Mouse (Mus musculus) testis, postnatal 10 days (tissue): ENCODE measurements at regions not wholly inside any gene's neighbourhood (a gene's known extent, or its start where the extent isn't known, plus 50 kb on each side); places are given as distances from the start of the nearest gene placed in this dataset.

ENCODE experiments used
- DNase-seq: peaks from one replicate; pipeline ENCODE4 v3.0.0; 2021; ENCODE audit warnings: low spot score

DNA sequence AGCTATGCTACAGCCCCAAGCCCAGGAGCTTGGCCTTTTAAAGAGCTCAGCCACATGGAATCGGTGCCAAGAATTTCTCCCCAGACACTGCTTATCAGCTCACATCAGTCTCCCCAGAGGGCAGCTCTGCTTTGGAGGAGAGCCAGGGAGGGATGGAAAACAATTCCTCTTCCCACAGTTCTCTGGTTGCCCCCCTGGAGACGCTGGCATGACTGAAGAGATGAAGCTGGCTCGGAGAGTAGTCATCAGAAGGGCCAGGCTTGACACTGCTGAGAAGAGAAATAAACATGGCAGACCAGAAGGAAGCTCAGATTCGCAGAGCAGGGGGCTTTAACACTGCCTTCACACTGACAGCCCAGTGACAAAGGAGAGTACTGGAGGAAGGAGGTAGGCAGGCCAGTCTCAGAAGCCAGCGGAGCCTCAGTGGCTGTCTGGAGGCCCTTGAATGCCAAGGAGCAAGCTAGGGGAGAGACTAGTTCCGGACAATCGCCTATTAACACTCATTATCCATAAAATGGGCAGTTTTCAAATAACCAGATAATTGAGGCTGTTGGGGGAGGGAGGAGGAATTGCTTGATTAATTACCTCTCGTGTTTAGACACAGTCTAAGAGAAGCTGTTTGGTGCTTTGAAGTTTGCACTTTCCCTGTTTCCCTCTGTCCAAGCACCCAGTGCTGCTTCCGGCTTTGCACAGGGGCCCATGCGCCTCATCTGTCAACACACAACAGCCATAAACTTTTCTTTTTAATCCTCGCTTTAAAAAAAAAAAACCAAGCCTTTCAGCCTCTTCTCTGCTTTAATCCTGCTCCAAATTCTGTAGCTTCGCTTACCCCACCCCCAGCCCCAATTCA, 148.3 kb downstream of the Ddx1 start:
- DNase-seq: no peak

DNA sequence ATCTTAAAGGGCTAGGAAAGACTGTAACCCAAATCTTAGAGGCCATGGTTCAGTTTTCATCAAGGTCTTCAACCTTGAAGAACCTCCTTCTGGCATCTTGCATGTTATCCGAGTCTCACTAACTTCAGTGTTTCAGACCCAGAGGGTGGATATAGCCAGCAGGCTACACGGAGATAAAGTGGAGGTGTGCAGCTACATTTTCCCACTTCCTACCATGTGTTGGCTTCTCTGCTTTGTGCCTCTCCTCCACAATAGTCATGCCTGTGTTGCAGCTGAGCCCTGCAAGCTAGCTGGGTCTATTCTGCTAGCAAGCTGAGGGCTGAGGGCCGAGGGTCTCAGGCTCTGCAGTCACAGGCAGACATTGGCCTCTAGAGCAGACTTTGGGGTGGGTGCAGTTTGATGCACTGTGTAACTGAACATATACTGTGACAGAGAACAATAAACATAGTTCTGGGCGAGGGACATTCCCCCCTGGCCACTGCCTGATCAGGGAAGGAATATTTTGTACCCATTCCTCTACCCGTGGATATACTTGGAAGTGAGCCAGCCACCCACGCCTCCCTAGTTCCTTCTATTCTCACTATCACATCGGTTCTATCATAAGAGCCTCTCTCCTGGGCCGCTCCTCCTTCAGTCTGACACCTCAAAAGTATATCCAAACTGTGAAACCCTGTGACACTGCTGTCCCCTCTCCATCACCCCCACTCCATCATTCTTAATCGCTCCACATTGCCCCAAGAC, 152.6 kb upstream of the Mycn start:
- no peak for DNase-seq

DNA sequence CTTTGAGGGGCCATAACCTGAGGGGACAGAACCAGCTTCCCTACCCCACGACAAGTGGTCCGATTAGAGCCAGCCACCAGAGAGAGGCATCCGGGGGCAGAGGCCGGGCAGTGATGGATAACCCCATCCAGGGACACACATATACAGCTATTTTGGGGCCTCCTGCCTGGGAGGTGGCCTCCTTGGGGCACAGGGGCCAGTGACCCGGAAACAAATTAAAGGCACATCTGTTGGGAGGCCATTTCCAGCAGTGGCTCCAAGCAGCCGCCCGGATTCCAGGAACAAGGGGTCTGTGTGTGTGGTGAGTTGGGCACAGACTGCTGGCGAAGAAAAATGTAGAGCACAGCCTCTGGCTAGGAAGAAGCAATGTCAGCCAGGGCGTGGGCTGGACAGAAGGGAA, 144.2 kb upstream of the Mycn start:
- DNase-seq: no peak

DNA sequence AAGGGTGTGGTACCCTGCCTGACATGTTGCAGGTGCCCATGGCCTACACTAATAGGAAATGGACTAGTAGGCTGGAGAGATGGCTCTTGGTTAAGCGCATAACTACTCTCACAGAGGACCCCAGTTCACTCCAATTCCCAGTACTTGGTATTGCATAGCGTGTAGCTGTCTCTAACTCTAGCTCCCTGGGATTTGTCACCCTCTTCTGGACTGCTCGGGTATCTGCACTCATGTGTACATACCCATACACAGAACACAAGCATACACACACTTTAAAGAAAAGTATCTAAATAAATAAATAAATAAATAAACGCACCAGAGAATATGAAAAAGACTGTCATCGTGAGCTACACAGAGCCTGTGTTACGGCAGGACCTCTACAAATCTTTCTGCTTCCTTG, 143.8 kb upstream of the Mycn start:
- DNase-seq: no peak

DNA sequence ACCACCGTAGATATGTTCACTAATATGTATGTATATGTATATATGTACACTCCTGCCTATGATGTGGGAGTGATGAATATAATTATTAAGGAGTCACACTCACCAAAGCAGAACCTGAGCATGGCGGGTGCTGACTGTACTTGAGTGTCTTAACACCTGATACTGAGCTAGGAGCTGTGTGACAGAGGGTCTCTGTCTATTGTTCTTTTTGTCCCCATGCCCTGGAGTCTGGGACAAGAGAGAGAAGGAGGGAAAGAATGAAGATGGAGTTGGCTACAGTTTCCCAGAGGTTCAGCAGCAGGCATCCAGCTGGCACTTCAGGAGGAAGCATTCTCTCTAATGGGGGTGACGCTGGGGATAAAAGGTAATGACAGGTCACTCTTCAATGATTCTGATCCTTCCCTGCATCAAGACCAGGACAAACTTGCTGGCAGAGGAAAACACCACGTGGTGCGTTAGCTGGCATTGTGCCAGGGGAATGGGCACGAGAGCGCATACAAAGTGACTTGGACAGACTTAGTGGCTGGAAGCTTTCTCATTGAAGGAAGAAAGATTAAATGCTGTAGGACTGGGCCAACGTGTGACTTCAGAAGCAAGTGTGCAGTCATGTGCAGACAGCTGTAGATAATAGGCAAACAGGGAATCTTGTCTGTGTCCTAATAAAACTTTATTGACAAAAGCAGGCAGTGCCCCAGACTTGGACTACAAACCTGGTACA, 141.8 kb upstream of the Mycn start:
- DNase-seq: peak; percentile 48

DNA sequence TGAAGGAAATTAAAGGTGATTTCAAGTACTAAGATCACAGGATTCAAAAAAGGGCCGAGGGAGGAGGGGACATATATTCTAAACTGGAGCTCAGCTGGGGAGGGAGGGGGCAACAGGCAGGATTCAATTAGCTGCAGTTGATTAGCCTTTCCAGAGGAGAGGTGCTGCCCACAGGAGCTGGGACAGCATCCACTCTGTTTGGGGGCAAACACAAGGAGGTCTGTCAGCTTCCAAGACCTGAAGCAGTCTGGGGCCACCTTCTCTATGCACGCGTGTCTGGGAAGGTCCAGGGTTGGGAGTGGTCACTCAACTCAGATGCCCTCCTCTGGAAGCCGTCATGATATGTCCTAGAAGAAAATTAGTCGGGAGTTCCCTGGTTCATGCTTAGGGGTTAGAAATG, 139.1 kb upstream of the Mycn start:
- DNase-seq: no peak

DNA sequence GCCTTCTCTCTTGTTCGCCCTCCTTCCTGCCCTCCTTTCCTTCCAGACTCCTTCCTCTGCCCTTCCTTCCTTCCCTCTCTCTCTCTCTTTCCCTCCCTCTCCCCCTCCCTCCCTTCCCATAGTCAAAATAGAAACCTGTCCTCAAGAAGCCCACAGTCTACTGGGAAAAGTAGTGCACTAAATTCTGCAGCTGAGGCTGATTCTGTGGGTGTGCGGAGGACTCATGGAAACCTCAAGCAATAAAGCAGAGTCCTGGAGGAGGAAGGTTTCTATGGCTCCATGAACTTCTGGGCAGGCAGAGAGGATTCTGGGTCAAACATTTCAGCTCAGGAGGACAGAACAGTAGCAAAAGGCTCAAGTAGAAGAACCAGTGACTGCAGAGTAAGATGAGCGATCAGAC, 138.1 kb upstream of the Mycn start:
- DNase-seq: no peak

DNA sequence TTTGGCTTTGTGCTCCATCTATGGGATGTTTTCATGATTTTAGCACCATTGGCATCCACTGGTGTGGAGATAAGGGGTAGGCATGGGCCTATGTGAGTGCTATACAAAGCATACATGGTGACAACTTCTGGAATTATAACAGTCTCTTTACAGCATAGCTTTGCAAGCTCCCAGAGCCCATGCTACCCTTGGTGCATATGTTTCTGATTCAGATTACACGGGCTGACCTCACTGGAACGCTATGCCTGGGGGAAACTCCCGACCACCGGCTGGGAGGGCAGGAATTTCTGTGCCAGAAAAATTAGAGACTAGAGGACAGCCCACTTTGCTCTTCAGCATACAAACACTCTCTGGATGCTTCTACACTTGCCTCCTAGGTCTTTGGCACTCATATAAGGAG, 136.0 kb upstream of the Mycn start:
- DNase-seq: no peak

DNA sequence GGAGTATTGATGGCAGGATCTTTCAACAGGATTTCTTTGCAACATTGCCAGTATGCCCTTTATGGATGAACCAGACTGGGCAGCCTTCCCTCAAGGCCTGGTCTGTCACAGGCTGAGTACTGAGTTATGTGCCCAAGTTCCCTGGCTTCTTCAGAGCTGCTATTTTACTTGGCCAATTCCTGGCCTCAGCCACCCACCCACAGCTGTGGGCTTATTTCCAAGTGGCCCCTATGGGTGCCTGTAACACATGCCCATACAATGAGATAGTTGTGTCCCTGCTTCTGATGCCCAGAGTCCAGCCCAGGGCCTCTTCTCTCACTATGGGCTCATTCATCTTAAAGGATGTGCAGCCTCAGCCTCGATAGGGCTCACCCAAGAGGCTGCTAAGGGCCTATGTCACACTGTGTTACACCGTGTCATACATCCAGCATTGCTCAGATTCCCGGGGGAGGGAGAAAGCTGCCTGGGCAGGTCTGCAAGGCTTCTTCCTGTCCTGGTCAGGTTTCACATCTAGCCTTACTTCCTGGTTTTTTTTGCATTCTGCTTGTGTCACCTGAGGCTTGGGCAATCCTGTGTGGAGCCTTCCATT, 135.1 kb upstream of the Mycn start:
- no peak for DNase-seq

DNA sequence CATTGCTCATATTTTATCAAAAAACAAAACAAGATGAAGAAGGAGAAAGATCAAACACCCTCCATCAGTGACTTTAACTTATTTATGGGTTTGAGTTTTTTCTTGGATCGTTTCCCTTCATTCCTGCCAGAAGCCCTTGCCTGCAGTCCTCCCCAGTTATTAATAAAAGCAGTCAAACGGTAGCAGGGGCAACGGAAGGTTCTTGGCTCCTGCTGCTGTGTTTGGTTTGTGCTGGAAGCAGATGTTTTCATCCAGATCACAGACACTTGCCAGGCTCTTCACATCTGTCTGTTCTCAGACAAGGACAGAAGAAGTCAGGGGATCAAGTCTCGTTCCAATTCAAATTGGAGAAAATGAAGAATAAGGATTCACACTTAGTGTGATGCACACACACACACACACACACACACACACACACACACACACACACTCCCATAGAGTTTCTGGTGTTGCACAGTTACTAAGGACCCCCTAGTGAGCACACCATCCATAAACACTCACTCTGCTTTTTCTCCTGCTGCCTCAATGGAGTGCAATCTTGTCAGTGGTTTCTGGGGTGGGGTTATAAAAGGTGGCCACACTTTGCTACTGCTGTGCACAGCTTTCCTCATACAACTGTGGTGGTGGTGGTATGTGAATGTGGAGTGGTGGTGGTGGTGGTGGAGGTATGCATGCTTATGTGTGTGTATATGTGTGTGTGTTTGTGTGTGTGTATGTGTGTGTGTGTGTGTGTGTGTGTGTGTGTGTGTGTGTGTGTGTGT, 131.6 kb upstream of the Mycn start:
- DNase-seq: no peak

DNA sequence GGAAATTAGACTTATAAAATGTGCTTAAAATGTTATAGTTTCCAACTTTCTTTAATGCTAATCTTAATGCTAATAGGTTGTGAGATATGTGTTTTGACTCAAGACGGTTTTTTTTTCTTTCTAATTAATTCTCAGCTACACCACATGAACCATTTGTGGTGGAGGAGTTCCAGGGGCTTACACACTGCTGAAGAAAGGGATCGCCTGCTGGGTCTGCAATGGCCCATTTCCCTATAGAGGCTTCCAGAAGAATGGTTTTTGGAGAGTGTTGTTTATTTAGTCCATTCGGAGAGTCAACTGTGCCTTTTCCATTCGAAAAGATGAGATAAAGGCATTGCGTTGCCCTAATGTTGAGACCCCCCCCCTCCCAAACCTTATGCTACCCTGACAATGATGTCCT, 125.6 kb upstream of the Mycn start:
- no peak for DNase-seq

DNA sequence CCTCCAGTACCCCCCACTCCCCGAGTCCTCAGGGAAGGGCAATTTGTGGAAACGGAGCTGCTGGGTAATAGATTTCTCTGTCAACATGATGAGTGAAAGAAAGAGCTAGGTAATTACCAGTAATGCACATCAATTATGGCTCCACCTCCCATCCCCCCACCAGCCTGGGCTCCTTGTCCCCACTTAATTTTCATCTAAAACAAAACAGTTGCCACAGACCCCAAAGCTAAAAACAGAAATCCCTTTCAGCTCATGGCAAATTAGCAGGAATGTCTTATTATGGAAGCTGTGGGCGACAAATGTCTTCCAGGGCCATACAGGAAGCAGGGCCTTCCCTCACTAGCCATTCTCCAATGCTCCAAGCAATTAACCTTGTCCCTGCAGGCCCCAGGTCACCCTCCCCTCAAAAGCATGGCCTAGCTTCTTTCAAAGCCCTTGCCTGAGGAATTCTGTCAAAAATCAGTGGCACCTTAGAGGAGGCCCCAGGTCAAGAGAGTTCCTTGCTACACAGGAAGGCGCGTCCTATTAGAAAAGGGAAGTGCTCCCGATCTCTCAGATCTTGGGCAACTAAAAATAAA, 125.0 kb upstream of the Mycn start:
- no peak for DNase-seq

DNA sequence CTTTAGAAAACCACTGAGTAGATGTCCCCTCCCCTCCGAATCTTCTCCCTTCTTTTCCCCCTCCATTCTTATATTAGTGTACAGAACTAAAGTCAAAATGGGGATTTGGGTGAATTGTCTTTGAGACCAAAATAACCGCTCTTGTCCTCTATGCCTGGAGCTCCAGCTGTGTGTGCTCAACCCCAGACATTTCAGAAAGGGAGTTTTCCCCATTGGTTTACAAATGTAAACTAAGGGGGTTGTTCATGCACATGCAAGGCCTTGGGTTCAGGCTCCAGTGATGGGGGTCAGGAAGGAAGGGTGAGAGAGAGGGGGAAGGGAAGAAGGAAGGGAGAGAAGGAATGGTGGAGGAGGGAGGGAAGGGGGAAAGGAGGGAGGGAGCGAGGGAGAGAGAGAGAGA, 117.8 kb upstream of the Mycn start:
- DNase-seq: no peak

DNA sequence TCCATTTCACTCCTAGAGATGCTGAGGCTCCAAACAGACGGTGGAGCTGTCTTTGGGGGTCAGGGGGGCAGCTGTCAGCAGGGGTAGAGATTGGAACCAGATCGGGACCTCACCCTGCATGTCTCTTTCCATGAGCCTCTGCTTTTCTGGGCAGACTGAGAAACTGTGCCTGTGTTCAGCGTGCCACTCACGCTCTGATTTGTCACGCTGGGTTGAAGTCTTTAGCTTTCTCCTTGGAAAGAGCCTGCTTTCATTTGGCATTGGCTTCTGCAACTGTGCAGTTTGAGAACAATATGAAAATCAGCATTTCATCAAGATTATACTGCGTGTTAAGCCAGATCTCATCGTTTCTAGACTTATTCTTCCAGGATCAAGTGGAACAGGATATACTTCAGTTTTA, 114.5 kb upstream of the Mycn start:
- DNase-seq: no peak

DNA sequence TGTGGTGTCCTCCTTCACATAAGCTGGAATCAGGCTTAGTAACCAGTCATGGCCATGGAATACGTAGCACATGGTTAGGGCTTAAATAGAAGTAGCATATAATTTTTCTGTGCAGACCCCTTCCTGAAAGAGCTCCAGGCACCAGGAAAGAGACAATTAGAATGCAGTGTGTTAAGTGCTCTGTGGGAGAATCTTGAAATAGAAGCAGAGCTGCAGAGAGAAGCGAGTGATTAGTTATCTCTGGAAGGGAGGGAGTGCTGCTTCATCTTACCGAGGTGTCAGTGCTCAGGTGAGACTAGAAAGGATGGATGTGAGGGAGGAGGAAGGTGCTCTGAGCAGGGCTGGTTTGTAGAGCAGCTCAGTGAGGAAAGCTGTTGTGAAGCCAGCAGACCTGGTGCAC, 112.9 kb upstream of the Mycn start:
- DNase-seq: no peak

DNA sequence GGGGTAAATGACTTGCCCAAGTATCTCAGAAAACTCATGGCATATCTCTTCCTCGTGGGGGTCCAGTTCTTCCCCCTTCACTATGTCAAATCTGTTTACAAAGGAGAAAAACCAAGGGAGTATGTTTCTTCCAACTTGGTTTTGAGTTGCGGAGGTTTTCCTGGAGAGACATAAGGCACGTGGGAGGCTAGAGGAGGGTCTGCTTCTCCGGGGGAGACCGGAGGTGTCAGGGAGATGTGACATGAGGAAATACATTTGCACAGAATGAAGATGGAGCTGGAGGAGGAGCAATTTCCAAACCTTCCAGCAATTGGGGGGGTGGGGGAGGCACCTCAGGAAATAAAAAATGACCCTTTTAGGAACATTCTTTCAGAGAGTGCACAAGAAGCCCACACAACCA, 112.0 kb upstream of the Mycn start:
- DNase-seq: no peak

DNA sequence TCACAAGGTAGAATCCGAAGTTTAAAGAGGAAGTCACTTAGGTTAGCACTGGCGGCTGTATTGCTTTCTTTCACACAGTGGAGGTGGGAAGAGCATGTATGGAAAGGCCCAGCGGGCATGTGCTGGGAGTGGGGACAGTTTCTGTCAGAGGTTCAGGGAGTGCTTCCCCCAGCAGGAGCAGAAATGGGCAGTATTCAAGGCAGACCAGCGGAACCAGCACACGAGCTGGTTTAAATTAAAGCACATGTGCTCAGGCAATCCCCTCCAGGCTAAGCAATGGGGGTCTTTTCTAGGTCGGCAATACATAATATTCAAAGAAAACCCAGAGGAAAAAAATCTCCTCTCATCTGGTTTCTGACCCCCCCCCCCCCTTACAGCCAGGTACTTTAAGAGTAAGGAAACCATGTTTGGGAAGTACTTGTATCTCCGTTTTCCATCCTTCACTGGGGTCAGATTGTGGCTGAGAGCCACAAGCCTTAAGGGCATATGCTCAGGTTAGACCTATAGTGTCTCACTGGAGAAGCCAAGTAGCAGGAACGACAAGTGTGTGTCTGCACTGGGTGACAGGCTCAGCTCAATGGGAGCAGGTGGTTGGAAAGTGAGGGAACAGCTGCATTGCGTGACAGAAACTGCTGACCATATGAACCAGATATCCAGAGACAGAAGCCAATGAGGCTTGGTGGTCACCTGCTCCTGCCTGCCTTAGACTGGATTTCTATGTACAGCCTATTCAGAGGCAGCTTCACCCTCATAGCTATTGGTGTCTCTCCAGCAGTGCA, 111.3 kb upstream of the Mycn start:
- DNase-seq: no peak

DNA sequence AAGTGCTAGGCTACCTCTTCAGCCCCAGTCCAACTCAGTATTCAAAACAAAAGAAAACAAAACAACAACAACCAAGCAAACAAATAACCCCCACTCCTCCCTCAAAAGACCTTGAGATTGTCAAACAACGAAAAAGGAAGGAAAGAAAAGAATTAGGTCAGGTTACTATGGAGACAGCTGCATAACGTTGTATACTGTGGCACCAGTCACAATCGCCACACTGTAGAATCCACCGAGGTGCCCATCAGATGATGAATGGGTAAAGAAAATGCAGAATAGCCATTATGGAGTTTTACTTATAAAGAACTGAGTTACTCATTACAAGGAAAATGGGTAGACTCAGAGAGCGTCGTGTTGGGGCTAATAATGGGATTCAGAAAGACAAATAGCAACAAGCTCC, 110.5 kb upstream of the Mycn start:
- no peak for DNase-seq

DNA sequence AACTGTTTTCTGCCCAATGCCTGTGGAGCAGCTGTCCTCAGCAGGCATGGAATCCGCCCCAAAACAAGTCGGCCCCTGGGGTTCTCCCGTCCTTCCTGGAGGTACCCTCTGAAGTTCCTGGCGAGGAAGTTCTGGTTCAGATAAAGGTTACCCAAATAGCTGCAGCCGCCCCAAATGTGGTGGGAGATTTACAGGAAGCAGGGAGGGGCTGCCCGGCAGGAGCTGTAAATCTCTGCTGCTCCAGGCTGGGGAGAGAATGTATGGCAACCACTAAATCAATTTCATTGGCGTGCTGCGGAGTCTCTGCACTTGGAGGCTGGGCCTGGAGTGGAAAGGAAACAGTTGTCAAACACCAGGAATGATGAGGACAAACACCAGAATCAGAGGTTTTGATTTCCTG, 107.9 kb upstream of the Mycn start:
- DNase-seq: no peak

DNA sequence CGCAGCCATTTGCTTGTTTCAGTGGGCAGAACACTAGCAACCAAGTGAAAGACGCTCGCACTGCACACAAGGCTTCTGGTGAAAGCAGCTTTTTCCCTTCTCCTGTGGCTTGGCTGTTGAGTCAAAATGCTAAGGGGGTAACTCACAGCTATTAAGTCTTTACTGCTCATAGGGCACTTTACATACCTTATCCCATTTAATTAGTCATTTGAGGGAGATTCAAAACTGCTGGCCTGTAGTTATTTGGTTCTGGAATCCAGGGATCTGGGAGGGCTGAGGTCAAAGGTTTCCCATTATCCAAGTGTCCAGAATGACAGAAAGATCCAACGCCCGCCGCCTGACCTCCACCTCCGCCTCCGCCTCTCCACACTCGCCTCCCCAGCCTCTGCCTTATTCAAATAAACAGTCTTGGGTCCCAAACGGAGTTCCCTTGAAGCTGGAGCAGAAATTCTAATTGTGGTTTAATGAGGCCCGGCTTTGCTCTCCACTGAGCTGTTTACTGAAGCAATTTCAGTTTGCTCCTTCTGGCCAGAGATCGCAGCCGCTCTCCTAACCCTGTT, 106.5 kb upstream of the Mycn start:
- DNase-seq: no peak
